ENCODE assay signal across 8 mouse cellular contexts in the genomic region with DNA sequence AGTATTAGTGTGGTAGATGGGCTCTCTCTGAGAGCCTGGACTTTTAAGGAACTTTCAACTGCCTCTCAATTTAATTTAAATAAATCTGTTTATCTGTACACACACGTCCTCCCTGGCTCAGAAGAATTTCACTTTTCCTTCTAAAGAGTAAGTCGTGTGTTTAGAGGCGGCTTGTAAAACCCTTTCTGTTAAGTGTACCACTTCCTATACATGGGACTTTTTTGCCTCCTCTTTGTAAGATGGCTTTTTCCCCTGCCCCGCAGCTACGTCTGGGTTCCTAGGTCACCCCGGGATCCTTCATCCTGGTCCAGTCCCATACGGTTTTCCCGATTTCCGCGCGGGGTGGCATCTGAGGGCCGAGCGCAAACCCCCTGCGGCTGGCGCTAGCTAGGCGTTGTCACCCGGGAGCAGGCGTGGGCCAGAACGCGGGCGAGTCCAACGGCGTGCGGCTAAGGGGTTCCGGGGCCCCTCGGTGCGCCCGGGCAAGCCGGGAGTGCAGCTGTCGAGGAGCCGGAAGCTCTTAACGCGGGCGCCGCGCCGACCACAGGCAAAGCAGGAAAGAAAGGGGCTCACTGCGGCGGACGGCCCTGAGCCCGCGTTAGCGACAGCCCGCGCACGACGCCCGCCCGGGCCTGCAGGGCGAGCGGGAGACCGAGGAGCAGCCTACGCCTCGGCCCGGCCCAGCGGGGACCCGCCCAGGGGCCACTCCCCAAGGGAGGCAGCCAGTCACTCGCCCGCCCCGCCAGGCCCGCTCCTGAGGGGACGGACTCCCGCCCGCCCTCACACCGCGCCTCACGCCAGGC. TPM values are rescaled to one million over a fixed set of nuclear protein-coding genes. Genes with fewer than 3 reads are reported as not detected.
DNase-seq lines count a peak whose midpoint lies in the region; ATAC-seq and TF ChIP-seq lines count a peak whose summit lies in the region.

No protein-coding gene starts in this region.

- H3K36me3 ChIP-seq in heart, embryonic 10.5 days, result peaks cover 27% of the 10 kb centered on the region
- H3K36me3 ChIP-seq in kidney, embryonic 16.5 days (ENCODE audit: insufficient read depth, low read length), result peaks cover 14% of the 10 kb centered on the region
- H3K36me3 ChIP-seq in liver, adult 2 months (ENCODE audit: control insufficient read depth, insufficient read depth, low read length), result no peaks in the 10 kb centered on the region
- H3K36me3 ChIP-seq in myocyte (ENCODE audit: control insufficient read depth, insufficient read depth), result peaks cover 15% of the 10 kb centered on the region
- no peaks in the 10 kb centered on the region for H3K36me3 ChIP-seq in splenic B cell, adult 2 months (ENCODE audit: control insufficient read depth, insufficient read depth, low read length, poor library complexity, severe bottlenecking)

- peak overlapping the region; percentile 92 for H3K4me3 ChIP-seq in bone marrow macrophage, adult 2 months (ENCODE audit: insufficient read depth, low read length)
- peak overlapping the region; percentile 81 for H3K4me3 ChIP-seq in embryonic fibroblast, embryonic 13.5 days (ENCODE audit: insufficient read depth, low read length)
- peak overlapping the region; percentile 97 for H3K4me3 ChIP-seq in heart, embryonic 10.5 days
- peak overlapping the region; percentile 89 for H3K4me3 ChIP-seq in kidney, embryonic 16.5 days (ENCODE audit: low read length)
- peak overlapping the region; percentile 96 for H3K4me3 ChIP-seq in liver, adult 2 months (ENCODE audit: insufficient read depth, low read depth, low read length)
- peak overlapping the region; percentile 67 for H3K4me3 ChIP-seq in myocyte

- H3K9ac ChIP-seq in kidney, embryonic 16.5 days (replicated peaks; ENCODE audit: low read length), result peak overlapping the region; percentile 98
- H3K9ac ChIP-seq in liver, adult 2 months (ENCODE audit: low read depth, low read length), result peak overlapping the region; percentile 96

- H3K27me3 ChIP-seq in heart, embryonic 10.5 days (ENCODE audit: insufficient read depth, poor library complexity, severe bottlenecking), result no peaks in the 10 kb centered on the region
- H3K27me3 ChIP-seq in kidney, embryonic 16.5 days (ENCODE audit: insufficient read depth, low read length), result no peaks in the 10 kb centered on the region
- H3K27me3 ChIP-seq in liver, adult 2 months (ENCODE audit: control insufficient read depth, insufficient read depth, low read length), result no peaks in the 10 kb centered on the region
- H3K27me3 ChIP-seq in myocyte (ENCODE audit: control insufficient read depth, insufficient read depth, insufficient read length), result no peaks in the 10 kb centered on the region
- no peaks in the 10 kb centered on the region for H3K27me3 ChIP-seq in splenic B cell, adult 2 months (ENCODE audit: control insufficient read depth, insufficient read depth, low read length, poor library complexity, severe bottlenecking)

- H3K4me1 ChIP-seq in bone marrow macrophage, adult 2 months (ENCODE audit: control insufficient read depth, insufficient read depth, low read length), result peaks cover 10% of the 10 kb centered on the region
- H3K4me1 ChIP-seq in embryonic fibroblast, embryonic 13.5 days (ENCODE audit: control insufficient read depth, insufficient read depth, low read length), result no peaks in the 10 kb centered on the region
- H3K4me1 ChIP-seq in heart, embryonic 10.5 days, result peaks cover 8% of the 10 kb centered on the region
- peaks cover 14% of the 10 kb centered on the region for H3K4me1 ChIP-seq in kidney, embryonic 16.5 days (ENCODE audit: insufficient read depth, low read length)
- H3K4me1 ChIP-seq in liver, adult 2 months (ENCODE audit: control insufficient read depth, insufficient read depth, low read length), result peaks cover 6% of the 10 kb centered on the region; the same call in 1 of the 2 replicates

- no peak for TF ChIP-seq CTCF in bone marrow macrophage, adult 2 months (IDR thresholded peaks at IDR 0.05; ENCODE audit: low read depth, low read length)
- TF ChIP-seq CTCF in embryonic fibroblast, embryonic 13.5 days (IDR thresholded peaks at IDR 0.05; ENCODE audit: borderline replicate concordance, insufficient read depth, low read length), result no peak
- TF ChIP-seq CTCF in liver, adult 2 months (IDR thresholded peaks at IDR 0.05; ENCODE audit: low read depth, low read length), result no peak

- peak overlapping the region; percentile 53 for H3K4me2 ChIP-seq in kidney, embryonic 16.5 days (replicated peaks; ENCODE audit: low read depth, low read length)
- H3K4me2 ChIP-seq in myocyte (ENCODE audit: low read depth), result peak overlapping the region; percentile 73

- peak overlapping the region; percentile 62 for H3ac ChIP-seq in myocyte (ENCODE audit: control insufficient read depth, insufficient read length)

- H3K27ac ChIP-seq in bone marrow macrophage, adult 2 months (ENCODE audit: insufficient read depth, low read depth, low read length), result peak overlapping the region; percentile 96
- peak overlapping the region; percentile 98 for H3K27ac ChIP-seq in embryonic fibroblast, embryonic 13.5 days (ENCODE audit: insufficient read depth, low read length)
- H3K27ac ChIP-seq in heart, embryonic 10.5 days, result peak overlapping the region; percentile 100
- peak overlapping the region; percentile 99 for H3K27ac ChIP-seq in kidney, embryonic 16.5 days (ENCODE audit: low read length)
- H3K27ac ChIP-seq in liver, adult 2 months (replicated peaks; ENCODE audit: insufficient read depth, low read depth, low read length), result peak overlapping the region; percentile 93

- no peaks in the 10 kb centered on the region for H3K9me3 ChIP-seq in heart, embryonic 10.5 days
- no peaks in the 10 kb centered on the region for H3K9me3 ChIP-seq in kidney, embryonic 16.5 days (ENCODE audit: low read length)

- WGBS in heart, embryonic 10.5 days, result under 1% methylated on average over 66 of the region's 67 CpGs
- under 1% methylated on average over 60 of the region's 67 CpGs for WGBS in kidney, embryonic 16.5 days
- WGBS in liver, adult 2 months, result under 1% methylated on average over 53 of the region's 67 CpGs

- peak; percentile 89 for DNase-seq in A20 (ENCODE audit: low read depth, low spot score)
- peak; percentile 95 for DNase-seq in heart, embryonic 10.5 days (ENCODE audit: low spot score)
- DNase-seq in liver, adult 2 months (ENCODE audit: extremely low read depth, low read depth, low spot score), result peak; percentile 74
- peak; percentile 79 for DNase-seq in splenic B cell, adult 2 months (ENCODE audit: low read depth, low spot score)

- H3K79me2 ChIP-seq in liver, adult 2 months (ENCODE audit: control insufficient read depth, insufficient read depth, low read length), result peaks cover 4% of the 10 kb centered on the region; the same call in 1 of the 2 replicates
- peaks cover 50% of the 10 kb centered on the region for H3K79me2 ChIP-seq in myocyte (ENCODE audit: control insufficient read depth, insufficient read depth)

- peak; percentile 76 for TF ChIP-seq POLR2A in bone marrow macrophage, adult 2 months (IDR thresholded peaks at IDR 0.05; ENCODE audit: borderline replicate concordance, low read depth, low read length)
- TF ChIP-seq POLR2A in embryonic fibroblast, embryonic 13.5 days (IDR thresholded peaks at IDR 0.05; ENCODE audit: low read depth, low read length), result peak; percentile 98
- peak; percentile 94 for TF ChIP-seq POLR2A in liver, adult 2 months (IDR thresholded peaks at IDR 0.05; ENCODE audit: extremely low read depth, insufficient read depth, low read length)
- TF ChIP-seq POLR2A in myocyte (IDR thresholded peaks at IDR 0.05; ENCODE audit: insufficient read length, low read depth), result peak; percentile 99

- ATAC-seq in kidney, embryonic 16.5 days (ENCODE audit: low FRiP score, low TSS enrichment), result peak; percentile 100

TF ChIP-seq in myocyte, 11 proteins besides CTCF, POLR2A, EP300 and RAD21:
- TF ChIP-seq MYOG (IDR thresholded peaks at IDR 0.05; ENCODE audit: control insufficient read depth in 1 of 3, insufficient read depth in 1 of 3, insufficient read length in 2 of 3, low read depth in 2 of 3) (peak in 2 of 3 experiments; percentile 36 to 53), SRF (IDR thresholded peaks at IDR 0.05; ENCODE audit: control insufficient read depth, insufficient read length, low read depth) (peak; percentile 35), MYOD1 (IDR thresholded peaks at IDR 0.05; ENCODE audit: control insufficient read depth in 1 of 3, insufficient read length in 2 of 3, low read depth in 2 of 3) (peak in 2 of 3 experiments; percentile 1 to 57), POLR2AphosphoS2 (IDR thresholded peaks at IDR 0.05; ENCODE audit: insufficient read length, low read depth) (peak; percentile 97), MAX (IDR thresholded peaks at IDR 0.05; ENCODE audit: low read depth) (no peak), CEBPB (IDR thresholded peaks at IDR 0.05; ENCODE audit: insufficient read depth, poor library complexity, severe bottlenecking) (no peak), REST (IDR thresholded peaks at IDR 0.05; ENCODE audit: insufficient read depth, insufficient read length) (peak; percentile 6)

RNA-seq across cellular contexts. Expression of gene Ppp3cb, which starts 0.6 kb away (rescaled TPM):
- 52.1 and 56.8 TPM in 2 replicates for polyA plus RNA-seq in bone marrow macrophage, adult 2 months (2012; ENCODE audit: insufficient read depth, insufficient read length, missing spikeins)
- 80.3 and 93.9 TPM in 2 replicates for polyA plus RNA-seq in embryonic fibroblast, embryonic 13.5 days (2011; ENCODE audit: insufficient read length, low read depth, missing spikeins)
- 36.2 and 37.8 TPM in 2 replicates for polyA plus RNA-seq in heart, embryonic 10.5 days (2016; fragmentation: Nextera tagmentation; extraction: Ambion mirVana)
- 29.1 and 37.2 TPM in 2 replicates for polyA plus RNA-seq in kidney, embryonic 16.5 days (2015; fragmentation: Nextera tagmentation; extraction: Ambion mirVana)
- 23.0 and 24.8 TPM in 2 replicates for total RNA-seq in liver, adult 2 months (2014; rRNA removed)
- polyA plus RNA-seq in liver, adult 2 months (2012; rRNA removed), result 4.4 and 4.5 TPM in 2 replicates
- 36.0 TPM for polyA plus RNA-seq in myocyte (2012; fragmentation: generic; extraction: Trizol)

RNA-seq across cellular contexts. Expression of gene Mss51, which starts 49.0 kb away (rescaled TPM):
- polyA plus RNA-seq in bone marrow macrophage, adult 2 months (2012; ENCODE audit: insufficient read depth, insufficient read length, missing spikeins), result 1.9 and 2.4 TPM in 2 replicates
- 1.2 TPM in 2 replicates for polyA plus RNA-seq in embryonic fibroblast, embryonic 13.5 days (2011; ENCODE audit: insufficient read length, low read depth, missing spikeins)
- polyA plus RNA-seq in heart, embryonic 10.5 days (2016; fragmentation: Nextera tagmentation; extraction: Ambion mirVana), result 0.64 and 0.65 TPM in 2 replicates
- polyA plus RNA-seq in kidney, embryonic 16.5 days (2015; fragmentation: Nextera tagmentation; extraction: Ambion mirVana), result 0.55 TPM in 2 replicates
- total RNA-seq in liver, adult 2 months (2014; rRNA removed), result 0.18 and 0.20 TPM in 2 replicates
- 0.10 and 0.16 TPM in 2 replicates for polyA plus RNA-seq in liver, adult 2 months (2012; rRNA removed)
- 7.2 TPM for polyA plus RNA-seq in myocyte (2012; fragmentation: generic; extraction: Trizol)

Comparison
In these comparisons a context has a peak if more than half of its experiments do, and no peak if none do; other contexts are left out.
1. Peak in every context shown above with its lines: DNase-seq, ATAC-seq, H3K4me3 ChIP-seq and H3K27ac ChIP-seq.